24 mouse cellular contexts compared by ENCODE assay signal in genomic region chr6:56819124-56819487, GRCm38 (mm10).
"Had no signal": no experiment of that assay in that cellular context is flagged by ENCODE, and none has a peak within 500 bp of the region (broad histone marks: within the 10 kb centered on the region; RNA-seq: fewer than 3 reads in every experiment).

No protein-coding gene starts in this region.

- H3K27me3 ChIP-seq: forebrain, embryonic 15.5 days; heart, embryonic 12.5 days; hindbrain, embryonic 13.5 days; hindbrain, embryonic 15.5 days; intestine, embryonic 15.5 days; kidney, embryonic 15.5 days; limb, embryonic 13.5 days; limb, embryonic 15.5 days had no signal

- H3K27ac ChIP-seq: forebrain, embryonic 15.5 days; hindbrain, embryonic 13.5 days; hindbrain, embryonic 15.5 days; hindbrain, postnatal 0 days; intestine, embryonic 15.5 days; kidney, embryonic 15.5 days; kidney, postnatal 0 days; limb, embryonic 13.5 days; limb, embryonic 15.5 days had no signal

- H3K4me3 ChIP-seq: forebrain, embryonic 15.5 days; heart, embryonic 12.5 days; hindbrain, embryonic 13.5 days; hindbrain, embryonic 15.5 days; intestine, embryonic 15.5 days; kidney, embryonic 15.5 days; limb, embryonic 13.5 days; limb, embryonic 15.5 days had no signal

- H3K36me3 ChIP-seq: forebrain, embryonic 15.5 days; heart, embryonic 12.5 days; hindbrain, embryonic 13.5 days; hindbrain, embryonic 15.5 days; intestine, embryonic 15.5 days; kidney, embryonic 15.5 days; limb, embryonic 13.5 days; limb, embryonic 15.5 days had no signal

- DNase-seq: forebrain, postnatal 0 days; gastrocnemius, postnatal 14 days; gastrocnemius, postnatal 36 days; heart, adult 18-20 months; heart, postnatal 10 days; heart, postnatal 36 days; kidney, adult 11 months; kidney, adult 2 months; kidney, adult 9 months; kidney, postnatal 14 days; kidney, postnatal 36 days; layer of hippocampus, adult 9-11 months; layer of hippocampus, postnatal 36 days; left cerebral cortex, postnatal 4 days had no signal

- H3K9ac ChIP-seq: forebrain, embryonic 15.5 days; forebrain, postnatal 0 days; heart, embryonic 12.5 days; hindbrain, embryonic 13.5 days; hindbrain, embryonic 15.5 days; intestine, embryonic 15.5 days; kidney, embryonic 15.5 days; limb, embryonic 13.5 days; limb, embryonic 15.5 days had no signal

- H3K9me3 ChIP-seq: forebrain, embryonic 15.5 days; heart, embryonic 12.5 days; hindbrain, embryonic 13.5 days; hindbrain, embryonic 15.5 days; intestine, embryonic 15.5 days; kidney, embryonic 15.5 days; limb, embryonic 13.5 days; limb, embryonic 15.5 days had no signal

- ATAC-seq: forebrain, embryonic 15.5 days; forebrain, postnatal 0 days; hindbrain, postnatal 0 days; intestine, embryonic 15.5 days had no signal

- H3K4me1 ChIP-seq: forebrain, embryonic 15.5 days; heart, embryonic 12.5 days; hindbrain, embryonic 13.5 days; hindbrain, embryonic 15.5 days; intestine, embryonic 15.5 days; kidney, embryonic 15.5 days; limb, embryonic 13.5 days; limb, embryonic 15.5 days had no signal

- H3K4me2 ChIP-seq: forebrain, embryonic 15.5 days; heart, embryonic 12.5 days; hindbrain, embryonic 13.5 days; hindbrain, embryonic 15.5 days; intestine, embryonic 15.5 days; kidney, embryonic 15.5 days; limb, embryonic 13.5 days; limb, embryonic 15.5 days had no signal
